Mouse (Mus musculus): Measurements from ENCODE around the gene Myh9. TPM values are rescaled to one million over a fixed set of nuclear protein-coding genes. Genes with fewer than 3 reads are reported as not detected.

The Myh9 gene
- polyA plus RNA-seq, 1 experiment, result 38.7 TPM

DNA sequence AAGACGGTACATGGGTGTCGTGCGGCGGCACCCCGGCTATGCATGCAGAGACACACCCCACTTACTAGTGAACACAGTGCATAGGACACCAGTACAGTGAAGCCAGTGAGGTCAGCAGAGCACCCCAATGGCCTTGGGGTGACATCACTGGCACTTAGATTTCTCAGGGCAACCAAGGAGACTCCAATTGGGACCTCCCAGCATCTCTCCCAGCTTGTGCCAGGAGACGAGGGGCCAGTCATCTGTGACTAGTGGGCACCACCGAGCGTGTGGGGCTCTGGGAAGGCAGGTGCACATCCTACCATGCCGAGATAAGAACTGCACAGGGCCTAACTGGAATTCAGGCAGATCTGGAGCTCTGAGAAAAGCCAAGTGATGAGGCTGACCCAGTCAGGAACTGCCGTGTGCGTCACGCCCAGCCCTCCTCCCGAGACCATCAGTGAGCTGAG, 47.0 kb downstream of the Myh9 start:
- no peak for DNase-seq (ENCODE audit: extremely low spot score in 1 of 2, low spot score in 1 of 2)

DNA sequence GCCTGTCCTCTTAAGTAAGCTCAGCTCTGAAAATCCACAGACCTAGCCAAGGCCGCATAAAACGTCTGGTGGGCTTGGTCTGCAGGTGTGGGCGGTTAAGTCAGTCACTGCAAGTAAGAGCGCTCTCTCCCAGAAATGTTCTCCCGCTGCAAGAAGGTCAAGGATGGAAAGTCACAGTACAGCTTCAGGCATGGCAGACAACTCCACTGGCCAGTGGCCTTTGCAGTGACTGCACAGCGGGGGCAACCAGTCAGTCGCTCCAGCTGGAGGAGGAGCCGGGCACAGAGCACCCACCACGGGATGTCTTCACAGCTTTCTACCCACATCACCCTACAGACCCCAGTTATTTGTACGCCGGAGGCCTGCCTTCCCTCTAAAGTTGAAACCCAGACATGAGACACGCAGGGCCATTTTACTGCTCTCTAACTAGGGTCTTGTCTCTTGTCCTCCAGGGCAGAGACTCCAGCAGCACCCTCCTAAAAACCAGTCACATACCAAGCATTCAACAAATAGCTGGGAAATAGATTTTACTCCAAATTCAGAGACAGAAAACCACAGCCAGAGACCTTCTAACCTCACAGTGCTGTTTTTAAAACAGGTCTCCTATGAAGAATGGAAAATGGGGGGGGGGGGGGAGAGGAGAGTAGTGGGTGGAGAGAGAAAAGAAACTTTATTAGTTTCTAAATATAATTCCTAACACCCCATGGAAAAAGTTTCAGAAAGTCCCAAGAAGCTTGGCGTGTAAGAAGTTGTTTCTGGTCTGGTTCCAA, 47.7 kb downstream of the Myh9 start:
- DNase-seq (ENCODE audit: extremely low spot score in 1 of 2, low spot score in 1 of 2), result no peak

DNA sequence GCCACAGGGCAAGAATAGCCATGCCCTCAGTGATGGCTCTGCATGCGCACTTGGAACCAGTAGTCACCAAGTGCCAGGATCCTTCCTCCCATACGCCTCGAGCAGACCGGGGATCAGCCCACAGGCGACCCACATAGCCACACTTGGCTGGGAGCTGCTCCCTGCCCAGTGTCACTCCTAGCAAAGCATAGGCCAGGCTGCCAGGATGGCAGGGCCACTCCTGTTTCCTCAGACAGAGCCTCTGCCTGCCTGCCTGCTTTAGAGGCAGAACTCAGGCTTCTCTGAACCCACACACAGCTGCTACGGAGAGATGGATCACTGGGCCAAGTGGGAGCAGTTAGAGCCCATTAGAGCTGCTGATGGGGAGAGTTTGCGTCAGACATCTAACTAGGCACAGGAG, 48.4 kb downstream of the Myh9 start:
- peak in 1 of 2 experiments; percentile 72 for DNase-seq (ENCODE audit: extremely low spot score in 1 of 2, low spot score in 1 of 2)

DNA sequence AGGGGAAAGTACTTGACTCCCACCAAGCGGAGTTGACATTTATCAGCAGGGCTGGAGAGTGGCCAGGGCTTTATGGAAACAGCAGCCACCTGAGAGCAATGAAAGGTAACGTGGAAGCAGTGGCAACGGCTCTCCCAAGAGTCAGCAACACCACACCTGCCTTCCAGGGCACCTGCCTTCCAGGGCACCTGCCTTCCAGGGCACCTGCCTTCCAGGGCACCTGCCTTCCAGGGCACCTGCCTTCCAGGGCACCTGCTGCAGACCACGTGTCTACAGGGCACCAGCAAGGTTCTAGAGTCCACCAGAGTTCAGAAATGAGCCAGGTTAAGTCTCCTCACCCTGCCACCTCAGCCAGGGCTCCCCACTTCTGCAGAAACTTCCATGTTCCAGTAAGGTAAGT, 48.9 kb downstream of the Myh9 start:
- no peak for DNase-seq (ENCODE audit: extremely low spot score in 1 of 2, low spot score in 1 of 2)

DNA sequence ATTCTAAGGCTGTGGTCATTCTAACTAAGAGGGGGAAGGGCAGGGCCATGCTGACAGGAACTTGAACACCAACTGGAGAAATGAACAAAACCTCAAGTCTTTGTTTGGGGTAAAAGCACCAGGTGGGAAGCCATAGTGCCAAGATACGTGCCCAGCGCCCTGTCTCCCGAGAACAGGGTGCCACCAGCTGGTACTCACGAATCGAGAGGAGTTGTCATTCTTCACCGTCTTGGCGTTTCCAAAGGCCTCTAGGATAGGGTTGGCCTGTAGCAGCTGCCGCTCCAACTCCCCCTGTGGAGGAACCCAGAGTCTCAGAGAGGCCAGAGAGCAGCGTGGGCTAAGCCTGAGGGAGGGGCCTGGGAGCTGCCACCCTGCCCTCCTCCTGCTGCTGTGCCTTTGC, 49.9 kb downstream of the Myh9 start:
- DNase-seq (ENCODE audit: extremely low spot score in 1 of 2, low spot score in 1 of 2), result no peak

DNA sequence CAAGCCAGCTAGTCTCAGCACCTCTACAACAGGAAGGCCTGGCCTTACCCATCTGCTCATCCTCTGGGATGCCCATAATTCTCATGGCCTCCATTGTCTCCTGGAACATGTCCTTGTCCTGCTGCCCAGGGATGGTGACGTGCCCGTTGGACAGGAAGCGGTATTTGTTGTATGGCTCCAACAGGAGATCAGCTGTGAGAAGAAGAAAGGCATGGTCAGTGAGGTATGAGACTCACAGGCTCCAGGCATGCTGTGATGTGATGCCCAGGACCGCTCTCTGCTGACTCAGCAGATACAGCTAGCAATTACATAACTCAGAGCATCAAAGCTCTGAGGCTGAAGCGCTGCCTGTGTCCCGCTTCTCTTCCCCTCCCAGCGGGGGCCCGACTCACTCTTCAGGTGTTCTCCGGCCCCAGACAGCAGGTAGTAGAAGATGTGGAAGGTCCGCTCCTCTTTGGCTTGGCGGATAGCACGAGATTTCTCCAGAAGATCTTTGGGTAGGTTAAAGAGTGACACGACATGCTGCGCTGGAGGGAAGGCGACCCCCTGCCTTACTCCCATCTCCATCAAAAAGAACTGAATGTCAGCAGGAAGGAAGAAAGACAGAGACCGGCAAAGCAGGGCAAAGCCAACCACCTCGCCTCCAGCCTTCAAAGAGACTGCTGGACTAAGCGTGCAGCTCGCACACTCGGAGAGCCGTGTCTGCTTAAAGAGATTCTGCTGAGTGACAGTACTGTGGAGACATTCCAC, 51.1 kb downstream of the Myh9 start:
- DNase-seq (ENCODE audit: extremely low spot score in 1 of 2, low spot score in 1 of 2), result no peak

DNA sequence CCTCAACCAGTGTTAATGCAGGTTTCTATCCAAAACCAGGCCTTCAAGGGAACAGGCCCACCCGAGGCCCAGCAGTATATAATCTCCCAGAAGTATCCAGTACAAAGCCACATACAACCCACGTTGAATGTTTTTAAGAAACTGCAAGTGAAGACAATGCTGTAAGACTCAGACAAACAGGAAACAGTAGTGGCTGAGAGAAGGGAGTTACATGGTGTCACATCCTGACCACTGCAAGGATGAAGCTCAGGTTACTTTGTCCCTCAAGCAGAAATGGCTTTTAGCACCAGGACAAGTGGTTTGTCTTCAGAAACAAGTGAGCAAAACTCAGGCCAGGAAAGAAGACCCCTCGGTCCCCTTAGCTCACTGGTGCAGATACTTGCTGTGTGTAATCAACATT, 52.8 kb downstream of the Myh9 start:
- DNase-seq (ENCODE audit: extremely low spot score in 1 of 2, low spot score in 1 of 2), result no peak

DNA sequence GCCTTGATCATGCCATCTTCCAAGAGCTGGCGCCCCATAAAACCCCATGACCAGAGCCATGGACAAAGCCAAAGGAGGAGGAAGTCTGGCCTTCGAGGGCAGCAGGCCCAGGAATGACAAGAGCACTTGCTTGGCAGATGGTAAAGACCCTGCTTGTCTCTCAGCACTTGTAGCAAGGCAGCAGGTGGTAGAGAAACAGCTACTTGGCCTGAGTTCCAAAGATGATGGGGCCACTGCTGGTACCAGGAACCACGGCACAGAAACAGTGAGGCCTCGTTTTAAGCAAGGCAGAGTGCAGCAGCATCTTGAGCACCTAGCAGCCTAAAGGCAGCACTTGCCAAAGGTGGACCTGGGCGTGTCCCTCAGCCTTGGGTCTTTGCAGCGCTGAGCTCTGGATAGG, 53.6 kb downstream of the Myh9 start:
- DNase-seq (ENCODE audit: extremely low spot score in 1 of 2, low spot score in 1 of 2), result no peak

DNA sequence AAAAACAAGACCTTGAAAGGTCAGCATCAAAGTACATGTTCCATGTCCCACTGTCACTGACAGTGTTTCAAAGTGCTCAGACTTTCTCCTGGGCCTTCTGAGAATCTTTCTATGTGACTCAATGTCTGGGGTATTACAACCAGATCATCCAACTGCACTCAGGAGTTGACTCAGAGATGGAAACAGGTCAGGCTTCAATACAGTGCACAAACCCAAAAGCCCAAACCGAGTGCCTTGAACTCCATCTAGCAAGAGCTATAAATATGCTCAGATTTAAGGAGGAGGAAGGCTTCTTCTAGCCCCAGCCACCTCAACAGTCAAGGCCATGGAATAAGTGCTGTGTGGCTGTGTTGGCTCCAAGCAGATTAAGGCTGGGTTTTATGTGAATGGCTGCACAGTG, 56.2 kb downstream of the Myh9 start:
- no peak for DNase-seq (ENCODE audit: extremely low spot score in 1 of 2, low spot score in 1 of 2)

DNA sequence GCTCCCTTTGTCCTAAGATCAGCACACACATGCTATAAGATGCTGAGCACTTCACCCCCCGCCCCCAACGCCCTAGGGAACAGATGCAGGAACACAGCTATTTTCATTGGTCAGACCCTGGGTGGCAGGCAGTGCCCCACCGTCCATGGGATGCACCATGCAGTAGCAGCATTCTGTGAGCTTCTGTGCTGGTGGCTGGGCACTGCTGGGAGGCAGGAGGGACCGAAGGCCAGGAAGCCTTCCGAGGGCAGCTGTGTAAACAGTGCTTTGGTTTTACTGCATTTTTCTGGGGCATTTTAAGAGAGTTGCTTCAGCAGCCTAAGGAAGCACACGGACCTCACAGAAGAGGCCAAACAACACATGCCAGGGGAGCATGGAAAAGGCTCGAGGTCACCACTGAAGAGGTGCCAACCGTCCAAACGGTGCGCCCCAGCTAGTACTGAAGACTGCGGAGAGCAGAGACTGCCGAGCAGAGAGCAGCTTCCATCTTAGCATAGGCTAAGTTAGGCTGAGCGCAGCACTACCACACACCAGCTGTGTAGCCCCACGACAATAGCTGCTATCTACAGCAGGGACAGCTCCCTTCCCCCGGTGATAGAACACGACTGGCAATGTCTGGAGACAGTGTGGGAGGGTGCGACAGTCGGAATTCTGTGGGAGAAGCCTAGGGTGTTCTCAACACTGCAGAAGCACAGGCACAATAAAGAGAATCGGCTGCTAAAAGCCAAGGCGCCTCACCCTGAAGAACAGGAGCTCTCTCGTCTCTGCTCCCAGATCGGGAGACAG, 57.7 kb downstream of the Myh9 start:
- DNase-seq (ENCODE audit: extremely low spot score in 1 of 2, low spot score in 1 of 2), result peak; percentile 83 to 89

DNA sequence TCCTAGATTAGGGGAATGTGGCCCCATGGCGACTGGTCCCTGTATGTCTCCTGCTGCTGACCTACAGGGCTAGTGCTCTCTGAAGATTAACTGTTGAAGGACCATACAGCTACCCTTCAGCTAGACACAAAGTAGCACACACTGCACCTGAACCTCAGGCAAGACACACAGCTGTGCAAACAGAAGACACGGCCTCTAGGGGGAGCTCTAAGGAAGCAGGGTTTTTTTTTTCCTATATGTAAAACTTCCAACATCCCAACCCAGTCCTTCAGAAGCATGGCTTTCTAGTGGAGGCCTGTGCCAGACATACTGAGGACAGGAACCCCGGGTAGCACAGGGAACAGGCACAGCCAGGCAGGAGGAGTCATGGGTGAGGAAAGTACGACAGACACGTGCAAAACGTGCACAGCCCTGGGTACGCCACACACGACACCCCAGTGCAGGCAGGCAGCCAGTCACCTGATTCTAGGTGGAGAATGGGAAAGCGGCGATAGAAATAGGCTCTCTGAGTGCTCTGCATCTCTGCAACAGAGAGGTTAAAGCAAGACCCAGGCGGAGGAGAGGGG, 59.4 kb downstream of the Myh9 start:
- peak in 1 of 2 experiments; percentile 70 for DNase-seq (ENCODE audit: extremely low spot score in 1 of 2, low spot score in 1 of 2)

DNA sequence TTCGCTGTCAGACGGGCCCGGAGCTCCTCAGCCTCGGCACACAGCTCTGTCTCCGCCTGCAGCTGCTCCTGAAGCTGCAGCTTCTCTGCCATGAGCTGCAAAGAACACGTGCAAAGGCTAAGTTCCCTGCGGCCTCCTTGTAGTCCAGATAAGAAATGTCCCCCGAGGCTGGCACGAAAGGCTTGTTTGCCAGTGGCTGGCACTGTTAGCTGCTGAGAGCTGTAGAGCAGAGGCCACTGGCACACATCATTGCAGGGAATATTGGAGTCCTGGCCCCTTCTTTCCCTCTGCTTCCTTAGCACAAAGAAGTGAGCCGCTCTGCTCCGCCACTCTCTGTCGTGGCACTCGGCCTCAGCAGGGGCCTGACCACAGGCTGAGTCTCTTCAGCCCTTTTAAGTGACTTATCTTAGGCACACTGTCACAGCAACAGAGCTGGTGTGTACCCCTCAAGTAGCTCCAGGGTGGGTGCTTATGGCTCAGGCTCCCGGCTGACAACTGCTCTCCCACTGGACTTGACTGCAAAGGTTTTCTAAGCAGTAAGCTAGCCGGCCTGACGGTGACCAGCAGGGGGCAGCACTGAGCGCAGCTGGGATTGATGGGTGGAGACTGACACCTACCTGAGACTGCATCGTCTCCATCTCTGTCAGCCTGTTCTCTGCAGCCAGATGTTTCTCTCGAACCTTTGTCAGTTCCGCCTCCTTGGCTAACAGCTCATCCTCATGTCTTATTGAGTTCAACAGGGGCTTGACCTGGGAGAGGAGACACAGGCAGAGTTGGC, 66.6 kb downstream of the Myh9 start:
- DNase-seq (ENCODE audit: extremely low spot score in 1 of 2, low spot score in 1 of 2), result peak in 1 of 2 experiments; percentile 84

DNA sequence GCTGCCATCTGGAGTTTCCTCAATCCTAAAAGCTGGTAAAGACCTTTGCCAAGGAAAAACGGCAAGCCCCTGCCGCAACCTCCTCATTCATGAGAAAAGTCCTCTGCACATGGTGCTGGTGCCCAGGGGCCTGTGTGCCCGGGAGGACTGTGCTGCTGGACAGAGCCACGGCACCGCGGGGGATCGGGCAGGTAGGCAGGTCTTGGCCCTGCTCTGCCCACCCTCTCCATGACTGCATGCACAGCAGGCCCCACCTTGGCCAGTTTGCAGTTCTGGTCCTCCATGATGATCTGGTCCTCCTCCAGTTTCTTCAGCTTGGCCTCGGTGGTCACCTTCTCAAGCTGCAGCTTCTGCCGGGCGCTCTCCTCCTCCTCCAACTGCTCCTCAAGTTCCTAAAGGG, 67.7 kb downstream of the Myh9 start:
- no peak for DNase-seq (ENCODE audit: extremely low spot score in 1 of 2, low spot score in 1 of 2)

DNA sequence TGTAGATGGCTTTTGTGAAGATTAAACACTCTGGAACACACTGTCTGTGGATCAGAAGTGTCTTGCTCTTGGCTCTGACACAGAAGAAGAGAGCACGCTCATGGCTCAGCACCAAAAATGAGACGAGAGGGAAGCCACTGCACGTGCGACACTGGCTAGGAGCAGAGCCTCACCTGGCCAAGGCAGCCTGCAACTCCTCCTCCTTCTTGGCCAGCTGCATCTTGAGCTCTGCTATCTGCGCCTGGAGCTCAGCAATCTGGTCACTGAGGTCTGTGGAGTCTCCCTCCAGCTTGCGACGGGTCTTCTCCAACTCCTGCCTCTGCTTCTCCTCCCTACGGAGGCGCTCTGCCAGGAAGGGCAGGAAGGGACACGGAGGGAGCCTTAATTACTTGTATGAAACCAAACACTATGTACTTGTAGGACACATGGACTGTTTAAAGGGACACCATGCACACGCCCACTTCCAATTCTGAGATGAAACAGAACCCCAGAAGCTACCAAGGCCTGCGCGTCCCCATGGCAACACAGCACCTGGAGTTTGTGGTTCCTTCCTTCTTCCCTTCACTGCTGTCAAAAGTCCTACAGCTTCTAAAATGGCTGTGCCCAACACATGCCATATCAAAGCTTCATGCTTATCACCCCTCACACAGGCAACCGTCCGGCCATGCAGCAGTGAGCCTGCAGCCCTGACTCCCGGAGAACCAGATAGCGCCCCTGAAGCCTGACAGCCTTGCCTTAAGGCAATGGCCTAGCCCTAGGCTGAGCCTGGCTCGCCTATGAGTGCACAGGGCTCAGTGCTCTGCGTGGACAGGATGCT, 68.7 kb downstream of the Myh9 start:
- DNase-seq (ENCODE audit: extremely low spot score in 1 of 2, low spot score in 1 of 2), result no peak

DNA sequence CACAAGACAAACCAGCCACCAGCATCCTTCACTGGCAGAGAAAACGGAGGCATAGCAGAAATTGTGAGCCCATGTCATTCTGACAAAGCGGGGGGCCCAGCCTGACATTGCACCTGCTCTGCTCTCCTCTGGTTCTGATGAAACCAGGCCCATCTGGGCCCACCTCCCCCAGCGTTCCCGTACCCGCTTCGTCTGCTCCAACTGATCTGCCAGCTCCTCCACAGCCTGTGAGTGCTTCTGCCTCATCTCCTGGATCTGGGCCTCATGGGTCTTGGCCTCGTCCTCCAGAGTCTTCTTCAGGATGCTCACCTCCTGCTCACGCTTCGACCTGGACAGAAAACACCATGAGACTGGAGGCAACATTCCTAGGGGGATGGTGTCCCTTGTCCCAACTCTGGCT, 71.0 kb downstream of the Myh9 start:
- no peak for DNase-seq (ENCODE audit: extremely low spot score in 1 of 2, low spot score in 1 of 2)

DNA sequence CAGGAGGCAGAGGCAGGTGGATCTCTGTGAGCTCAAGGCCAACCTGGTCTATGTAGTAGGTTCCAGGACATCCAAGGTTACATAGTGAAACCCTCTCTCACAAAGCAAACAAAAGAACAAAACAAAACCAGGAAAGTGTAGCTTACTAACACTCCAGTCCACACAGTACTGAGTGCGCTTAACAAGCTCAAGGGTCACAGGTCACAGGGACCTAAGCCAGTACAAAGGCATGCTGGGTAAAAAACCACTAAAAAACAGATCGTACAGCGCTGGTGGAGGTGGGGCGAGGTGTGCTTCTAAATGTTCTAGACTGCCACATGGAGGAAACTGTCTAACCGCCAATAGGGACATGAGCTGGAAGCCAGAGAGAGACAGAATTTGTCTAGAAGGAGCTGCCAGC, 71.6 kb downstream of the Myh9 start:
- no peak for DNase-seq (ENCODE audit: extremely low spot score in 1 of 2, low spot score in 1 of 2)

DNA sequence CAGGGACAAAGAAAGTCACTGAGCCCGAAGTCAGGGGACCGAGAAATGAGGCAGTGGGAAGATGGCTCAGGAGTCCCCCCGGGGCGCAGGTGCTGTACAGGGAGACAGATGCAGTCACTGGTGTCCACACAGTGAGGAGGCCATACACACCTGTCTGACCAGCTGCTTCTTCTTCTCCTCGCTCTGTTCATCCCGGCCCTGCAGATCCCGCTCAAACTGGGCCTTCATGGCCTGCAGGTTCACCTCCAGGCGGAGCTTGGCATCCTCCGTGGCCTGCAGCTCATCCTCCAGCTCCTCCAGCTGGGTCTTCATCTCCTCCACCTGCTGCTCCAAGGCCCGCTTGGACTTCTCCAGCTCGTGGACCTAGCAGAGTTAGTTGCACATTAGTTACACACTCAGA, 75.0 kb downstream of the Myh9 start:
- no peak for DNase-seq (ENCODE audit: extremely low spot score in 1 of 2, low spot score in 1 of 2)

DNA sequence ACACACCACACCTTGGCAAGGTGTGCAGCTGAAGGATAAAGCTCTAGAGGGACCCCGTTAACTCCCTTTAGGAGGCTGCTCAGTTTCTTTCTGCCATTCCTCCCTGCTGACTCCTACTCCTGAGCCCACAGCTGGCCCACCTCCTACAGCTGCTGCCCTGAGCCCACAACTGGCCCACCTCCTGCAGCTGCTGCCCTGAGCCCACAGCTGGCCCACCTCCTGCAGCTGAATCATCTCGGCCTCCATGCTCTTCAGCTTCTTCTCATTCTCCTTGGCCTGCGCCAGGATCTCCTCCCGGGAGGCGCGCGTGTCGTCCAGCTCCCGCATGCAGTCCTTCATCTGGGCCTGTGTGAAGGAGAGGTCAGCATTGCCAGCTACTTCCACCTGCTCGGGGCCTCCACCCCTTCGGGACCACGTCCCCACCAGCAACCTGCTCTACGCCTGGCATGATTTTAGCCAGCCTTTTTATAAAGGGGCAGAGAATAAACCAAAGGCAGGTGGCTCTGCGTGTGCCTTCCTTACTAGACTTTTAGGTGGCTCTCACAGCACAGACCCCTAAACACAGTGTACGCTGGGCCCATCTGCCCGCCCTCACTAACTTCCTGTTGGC, 76.4 kb downstream of the Myh9 start:
- no peak for DNase-seq (ENCODE audit: extremely low spot score in 1 of 2, low spot score in 1 of 2)

DNA sequence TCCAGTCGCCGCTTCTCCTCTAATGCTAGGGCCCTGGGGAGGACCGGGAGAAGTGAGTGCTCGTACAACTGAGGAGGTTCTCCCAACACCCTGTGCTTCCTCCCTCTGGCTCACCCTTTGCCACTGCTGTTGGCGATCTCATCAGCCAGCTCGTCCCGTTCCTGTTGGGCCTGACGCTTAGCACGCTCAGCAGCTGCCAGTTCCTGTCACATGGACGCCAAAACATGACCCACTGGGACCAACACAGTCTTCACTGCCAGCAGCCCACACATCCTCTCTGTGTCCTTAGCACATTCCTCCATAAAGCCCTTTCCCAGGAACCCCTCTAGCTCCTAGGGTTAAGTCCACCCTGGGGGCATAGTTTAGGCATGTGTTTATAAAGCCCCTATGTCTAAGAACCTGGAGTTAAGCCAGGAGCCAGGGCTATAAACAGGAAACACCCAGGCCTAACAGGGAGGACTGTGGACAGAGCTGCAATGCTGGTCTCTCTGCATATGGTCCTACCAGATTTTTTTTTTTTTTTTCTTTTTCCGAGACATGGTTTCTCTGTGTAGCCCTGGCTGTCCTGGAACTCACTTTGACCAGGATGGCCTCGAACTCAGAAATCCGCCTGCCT, 77.5 kb downstream of the Myh9 start:
- no peak for DNase-seq (ENCODE audit: extremely low spot score in 1 of 2, low spot score in 1 of 2)
